Mouse (Mus musculus) hindbrain, postnatal 0 days (tissue): Measurements from ENCODE around the gene Zfp131. TPM values are rescaled to one million over a fixed set of nuclear protein-coding genes. Genes with fewer than 3 reads are reported as not detected.

Experiments used
- ATAC-seq: fragments of 200-750 bp; cut with Nextera tagmentation; 2 replicates; pipeline ENCODE4 v1.8.0; 2017; ENCODE audit warnings: mild to moderate bottlenecking, moderate TSS enrichment, moderate library complexity
- DNase-seq: peaks from one replicate; pipeline ENCODE4 v3.0.0-alpha.2; 2015; ENCODE audit warnings: low spot score
- H3K27ac ChIP-seq: fragments of 300-500 bp; sonication (generic); 2 replicates; pipeline ENCODE4 v1.5.1; 2014; ENCODE audit warnings: mild to moderate bottlenecking
- H3K27me3 ChIP-seq: fragments of 300-500 bp; sonication (generic); 2 replicates; pipeline ENCODE4 v1.6.1; 2014; ENCODE audit warnings: low read length, mixed read lengths; ENCODE audit not compliant: insufficient read depth
- H3K36me3 ChIP-seq: fragments of 300-500 bp; sonication (generic); 2 replicates; pipeline ENCODE4 v1.6.1; 2014; ENCODE audit warnings: low read length, mixed read lengths; ENCODE audit not compliant: insufficient read depth
- H3K4me1 ChIP-seq: fragments of 300-500 bp; sonication (generic); 2 replicates; pipeline ENCODE4 v1.6.1; 2014; ENCODE audit warnings: antibody characterized with exemption, low read length, mixed read lengths; ENCODE audit not compliant: insufficient read depth
- H3K4me2 ChIP-seq: fragments of 300-500 bp; sonication (generic); 2 replicates; pipeline ENCODE4 v1.6.1; 2014; ENCODE audit warnings: low read depth, mild to moderate bottlenecking, low read length, moderate library complexity, mixed read lengths
- H3K4me3 ChIP-seq: fragments of 300-500 bp; sonication (generic); 2 replicates; pipeline ENCODE4 v1.5.1; 2014; ENCODE audit warnings: low read length
- H3K9ac ChIP-seq: fragments of 300-500 bp; sonication (generic); replicated peaks from 2 replicates; pipeline ENCODE4 v1.6.1; 2014; ENCODE audit warnings: mild to moderate bottlenecking, low read length, moderate library complexity, mixed read lengths
- H3K9me3 ChIP-seq: fragments of 300-500 bp; sonication (generic); 2 replicates; pipeline ENCODE4 v1.6.1; 2016; ENCODE audit warnings: low read length, mixed read lengths
- CTCF ChIP-seq: IDR thresholded peaks from 2 replicates; pipeline ENCODE4 v1.5.1; 2016; ENCODE audit warnings: antibody characterized with exemption, control low read depth, low read depth
- WGBS: fragments of 180-500 bp; shearing (Covaris S2); extraction: QIAGEN DNeasy Blood & Tissue Kit; methylation state at CpG from one replicate; pipeline ENCODE4 v1.1.7; 2014; 5-methylcytosine and 5-hydroxymethylcytosine counted together
- polyA plus RNA-seq: library from polyadenylated mRNA; unstranded; fragments of >200 nt; fragmentation: Nextera tagmentation; extraction: Ambion mirVana; gene quantifications from 2 replicates; pipeline ENCODE4 v1.2.1, GENCODE M21; 2015
- total RNA-seq: library from RNA; depleted of rRNA; stranded (reverse); fragments of >200 nt; gene quantifications from 2 replicates; pipeline ENCODE4 v1.2.3, GENCODE M21; 2014

Zfp131 gene
- total and polyA plus RNA-seq, 2 experiments from 2014 or later, result 26.3 to 27.7 TPM

- ATAC-seq (peak; percentile 76), DNase-seq (peak; percentile 86)
- peak overlapping the region; percentile 76 for H3K4me3 ChIP-seq
- H3K9me3 ChIP-seq, result no peaks in the 10 kb centered on the region
- 0 out of 2 replicates have a peak, but pooled peaks cover 3% of the 10 kb centered on the region for H3K36me3 ChIP-seq
- TF ChIP-seq CTCF, result no peak
- H3K27ac ChIP-seq, result peak overlapping the region; percentile 98
- WGBS, result under 1% methylated on average over 61 of the region's 66 CpGs
- H3K9ac ChIP-seq, result peak overlapping the region; percentile 94
- H3K27me3 ChIP-seq, result no peaks in the 10 kb centered on the region
- peaks cover 4% of the 10 kb centered on the region; the same call in 1 of the 2 replicates for H3K4me1 ChIP-seq
- peak overlapping the region; percentile 79 for H3K4me2 ChIP-seq
Measured at GRCm38 (mm10) chr13:119789851-119790717, 605 bp downstream of the Zfp131 start.

DNA sequence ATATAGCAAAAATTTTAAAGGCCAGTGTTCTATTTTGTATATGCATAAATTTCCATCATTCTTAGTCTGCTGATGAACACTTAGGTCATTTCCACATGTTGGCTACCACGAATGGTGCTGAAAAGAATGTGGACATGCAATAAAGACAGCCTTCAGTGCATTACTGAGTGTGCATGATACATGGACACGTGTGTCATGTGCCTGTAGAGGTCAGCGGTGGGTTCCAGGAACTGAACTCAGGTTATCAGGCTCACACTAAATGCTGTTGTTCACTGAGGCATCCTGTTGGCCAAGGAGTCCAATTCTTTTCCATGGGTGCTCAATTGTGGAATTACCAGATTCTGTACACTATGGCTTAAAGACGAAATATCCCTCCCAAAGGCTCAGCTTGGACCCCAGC, 7.1 kb downstream of the Zfp131 start:
- Histone ChIP-seq H3K9me3 (no peaks in the 10 kb centered on the region), H3K27me3 (no peaks in the 10 kb centered on the region), H3K4me1 (no peaks in the 10 kb centered on the region), H3K4me2 (no peak overlapping the region), H3K9ac (no peak overlapping the region), H3K27ac (no peak overlapping the region), H3K36me3 (peaks cover 27% of the 10 kb centered on the region), H3K4me3 (no peak overlapping the region)
- WGBS, result 83% methylated on average over 4 of the region's 4 CpGs
- TF ChIP-seq CTCF, result no peak
- DNase-seq, result no peak
- ATAC-seq, result no peak

- DNase-seq, result no peak
- ATAC-seq, result no peak
- no peak for TF ChIP-seq CTCF
- no peak overlapping the region for H3K4me2 ChIP-seq
- H3K27me3 ChIP-seq, result no peaks in the 10 kb centered on the region
- no peaks in the 10 kb centered on the region for H3K4me1 ChIP-seq
- peaks cover 39% of the 10 kb centered on the region; the same call in 1 of the 2 replicates for H3K36me3 ChIP-seq
- H3K9me3 ChIP-seq, result no peaks in the 10 kb centered on the region
- H3K4me3 ChIP-seq, result no peak overlapping the region
- H3K9ac ChIP-seq, result no peak overlapping the region
- no peak overlapping the region for H3K27ac ChIP-seq
- WGBS, result 87% methylated on average over 6 of the region's 6 CpGs
Measured at GRCm38 (mm10) chr13:119768541-119768940, 22.1 kb downstream of the Zfp131 start.

- Histone ChIP-seq H3K9ac (no peak overlapping the region), H3K4me2 (no peak overlapping the region), H3K4me1 (no peaks in the 10 kb centered on the region), H3K27me3 (no peaks in the 10 kb centered on the region), H3K36me3 (peaks cover 37% of the 10 kb centered on the region; the same call in 1 of the 2 replicates), H3K9me3 (no peaks in the 10 kb centered on the region), H3K4me3 (no peak overlapping the region), H3K27ac (no peak overlapping the region)
- ATAC-seq (no peak), DNase-seq (no peak)
- WGBS, result 93% methylated on average over 7 of the region's 7 CpGs
- no peak for TF ChIP-seq CTCF
Measured at GRCm38 (mm10) chr13:119766480-119766879, 24.2 kb downstream of the Zfp131 start.

GRCm38 (mm10) chr13:119756831-119757230, 33.9 kb downstream of the Zfp131 start:
- DNase-seq (no peak), ATAC-seq (no peak)
- Histone ChIP-seq H3K27me3 (no peaks in the 10 kb centered on the region), H3K9ac (no peak overlapping the region), H3K27ac (peak overlapping the region; percentile 93; the same call in 1 of the 2 replicates), H3K9me3 (no peaks in the 10 kb centered on the region), H3K4me2 (peak overlapping the region; percentile 94), H3K36me3 (0 out of 2 replicates have a peak, but pooled peaks cover 3% of the 10 kb centered on the region), H3K4me3 (peak overlapping the region; percentile 71), H3K4me1 (peaks cover 9% of the 10 kb centered on the region; the same call in 1 of the 2 replicates)
- 39% methylated on average over 5 of the region's 5 CpGs for WGBS
- TF ChIP-seq CTCF, result no peak

DNA sequence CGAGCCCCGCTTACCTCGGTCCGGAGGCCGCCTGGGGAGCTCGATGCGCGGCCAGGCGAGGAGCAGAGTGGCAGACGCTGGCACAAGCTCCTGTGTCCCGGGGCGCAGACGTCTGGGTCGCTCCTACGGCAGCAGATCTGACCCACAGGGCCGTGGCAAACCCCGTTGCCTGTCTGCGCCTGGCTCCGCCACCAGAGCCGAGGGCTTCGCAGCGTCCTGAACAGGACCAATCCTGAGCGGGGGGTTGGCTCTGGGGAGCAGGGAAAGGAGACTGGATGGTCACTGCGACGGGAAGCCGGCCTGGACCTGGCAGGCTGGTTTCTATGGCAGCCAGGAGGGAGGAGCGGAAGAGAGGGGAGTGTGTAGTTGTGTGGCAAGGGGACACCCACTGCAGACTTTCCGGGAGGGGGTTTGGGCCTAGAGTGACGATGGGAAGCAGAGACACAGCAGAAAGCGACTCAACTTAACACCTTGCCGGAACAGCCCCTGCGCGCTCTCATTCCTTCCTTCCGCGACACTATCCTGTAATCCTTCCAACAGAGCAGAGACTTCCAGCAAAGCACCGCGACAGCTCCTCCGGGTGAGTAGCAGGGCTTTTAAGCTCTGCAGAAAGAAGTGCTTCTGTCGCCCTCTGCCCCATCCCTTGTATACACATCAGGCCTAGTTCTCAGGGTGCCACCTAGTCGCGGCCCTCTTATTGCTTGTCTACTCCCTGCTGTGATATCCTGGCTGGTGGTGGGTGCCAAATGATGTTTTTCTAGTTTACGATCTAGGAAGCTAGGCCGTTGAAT, 34.8 kb downstream of the Zfp131 start, which contains the start of gene Nim1k:
Nim1k (minus strand) TSS at position 202 of the 791 bp plus-strand sequence.
- Histone ChIP-seq H3K36me3 (0 out of 2 replicates have a peak, but pooled peaks cover 1% of the 10 kb centered on the region), H3K27me3 (no peaks in the 10 kb centered on the region), H3K4me1 (peaks cover 9% of the 10 kb centered on the region; the same call in 1 of the 2 replicates), H3K27ac (peak within 1 kb of the TSS; percentile 93), H3K9me3 (no peaks in the 10 kb centered on the region), H3K4me2 (peak within 1 kb of the TSS; percentile 94), H3K4me3 (peak within 1 kb of the TSS; percentile 71), H3K9ac (peak within 1 kb of the TSS; percentile 83)
- WGBS, result under 1% methylated on average over 43 of the region's 43 CpGs
- peak; percentile 97 for ATAC-seq
- peak; percentile 5; the same call in 1 of the 2 replicates for TF ChIP-seq CTCF
- DNase-seq, result peak; percentile 94
